Mouse (Mus musculus): ENCODE results near the gene Pofut2. TPM values are rescaled to one million over a fixed set of nuclear protein-coding genes. Genes with fewer than 3 reads are reported as not detected.
A peak's percentile ranks its signal among the peaks of the same experiment; 100 is the strongest.

Pofut2 gene
- polyA plus RNA-seq, 1 experiment from 2014 or later: 23.8 TPM

GRCm38 (mm10) chr10:77218059-77218458, 41.0 kb upstream of the Pofut2 start:
- peaks cover 86% of the 10 kb centered on the region for H3K4me1 ChIP-seq (replicated peaks)
- no peak for ATAC-seq (ENCODE audit: insufficient read depth)

GRCm38 (mm10) chr10:77219411-77220025, 39.5 kb upstream of the Pofut2 start:
- no peak for ATAC-seq (ENCODE audit: insufficient read depth)

More at GRCm38 (mm10) chr10:77218059-77218458, 41.0 kb upstream of the Pofut2 start:
- Histone ChIP-seq H3K27me3 (no peaks in the 10 kb centered on the region), H3K9ac (no peak overlapping the region), H3K9me3 (replicated peaks) (no peaks in the 10 kb centered on the region), H3K4me3 (replicated peaks) (no peak overlapping the region), H3K36me3 (replicated peaks) (no peaks in the 10 kb centered on the region), H3K27ac (replicated peaks) (peak overlapping the region; percentile 48), H3K4me2 (no peak overlapping the region)
- 66% methylated on average over 4 of the region's 4 CpGs for WGBS (ENCODE audit: insufficient replicate concordance)

GRCm38 (mm10) chr10:77221108-77221507, 37.9 kb upstream of the Pofut2 start:
- H3K36me3 ChIP-seq (replicated peaks): no peaks in the 10 kb centered on the region
- peak overlapping the region; percentile 96 for H3K27ac ChIP-seq (replicated peaks)
- peak overlapping the region; percentile 51 for H3K4me3 ChIP-seq (replicated peaks)
- no peaks in the 10 kb centered on the region for H3K27me3 ChIP-seq
- 3% methylated on average over 11 of the region's 11 CpGs for WGBS (ENCODE audit: insufficient replicate concordance)
- peaks cover 90% of the 10 kb centered on the region for H3K4me1 ChIP-seq (replicated peaks)
- peak; percentile 88 for ATAC-seq (ENCODE audit: insufficient read depth)
- peak overlapping the region; percentile 70 for H3K4me2 ChIP-seq
- peak overlapping the region; percentile 59 for H3K9ac ChIP-seq
- no peaks in the 10 kb centered on the region for H3K9me3 ChIP-seq (replicated peaks)

More at GRCm38 (mm10) chr10:77219411-77220025, 39.5 kb upstream of the Pofut2 start:
- Histone ChIP-seq H3K4me2 (peak overlapping the region; percentile 70; the same call in 1 of the 2 replicates), H3K4me3 (replicated peaks) (no peak overlapping the region), H3K4me1 (replicated peaks) (peaks cover 88% of the 10 kb centered on the region), H3K36me3 (replicated peaks) (no peaks in the 10 kb centered on the region), H3K27ac (replicated peaks) (peak overlapping the region; percentile 96; the same call in 1 of the 2 replicates), H3K9me3 (replicated peaks) (no peaks in the 10 kb centered on the region), H3K9ac (no peak overlapping the region), H3K27me3 (no peaks in the 10 kb centered on the region)
- 78% methylated on average over 12 of the region's 12 CpGs for WGBS (ENCODE audit: insufficient replicate concordance)

- Histone ChIP-seq H3K4me3 (replicated peaks) (no peak overlapping the region), H3K36me3 (replicated peaks) (no peaks in the 10 kb centered on the region), H3K4me1 (replicated peaks) (peaks cover 85% of the 10 kb centered on the region), H3K27me3 (no peaks in the 10 kb centered on the region), H3K9me3 (replicated peaks) (no peaks in the 10 kb centered on the region), H3K4me2 (no peak overlapping the region), H3K27ac (replicated peaks) (peak overlapping the region; percentile 87), H3K9ac (0 out of 2 replicates have a peak overlapping the region, but pooled peaks have one; percentile 4)
- no peak for ATAC-seq (ENCODE audit: insufficient read depth)
- WGBS (ENCODE audit: insufficient replicate concordance): 61% methylated on average over 11 of the region's 11 CpGs
Measured at GRCm38 (mm10) chr10:77222963-77223552, 36.0 kb upstream of the Pofut2 start.

GRCm38 (mm10) chr10:77224390-77224789, 34.6 kb upstream of the Pofut2 start:
- WGBS (ENCODE audit: insufficient replicate concordance): 25% methylated on average over 4 of the region's 4 CpGs

GRCm38 (mm10) chr10:77225414-77225813, 33.6 kb upstream of the Pofut2 start:
- H3K4me2 ChIP-seq: peak overlapping the region; percentile 64
- no peaks in the 10 kb centered on the region for H3K27me3 ChIP-seq
- H3K4me1 ChIP-seq (replicated peaks): peaks cover 93% of the 10 kb centered on the region
- peak overlapping the region; percentile 26; the same call in 1 of the 2 replicates for H3K9ac ChIP-seq
- no peaks in the 10 kb centered on the region for H3K9me3 ChIP-seq (replicated peaks)
- peak overlapping the region; percentile 87 for H3K27ac ChIP-seq (replicated peaks)
- WGBS (ENCODE audit: insufficient replicate concordance): 8% methylated on average over 9 of the region's 9 CpGs
- ATAC-seq (ENCODE audit: insufficient read depth): peak; percentile 79
- H3K36me3 ChIP-seq (replicated peaks): no peaks in the 10 kb centered on the region
- H3K4me3 ChIP-seq (replicated peaks): peak overlapping the region; percentile 28

More at GRCm38 (mm10) chr10:77224390-77224789, 34.6 kb upstream of the Pofut2 start:
- H3K4me1 ChIP-seq (replicated peaks): peaks cover 93% of the 10 kb centered on the region
- no peaks in the 10 kb centered on the region for H3K36me3 ChIP-seq (replicated peaks)
- no peak for ATAC-seq (ENCODE audit: insufficient read depth)
- H3K9me3 ChIP-seq (replicated peaks): no peaks in the 10 kb centered on the region
- H3K4me3 ChIP-seq (replicated peaks): no peak overlapping the region
- H3K4me2 ChIP-seq: no peak overlapping the region
- no peaks in the 10 kb centered on the region for H3K27me3 ChIP-seq
- H3K9ac ChIP-seq: no peak overlapping the region
- H3K27ac ChIP-seq (replicated peaks): peak overlapping the region; percentile 87

DNA sequence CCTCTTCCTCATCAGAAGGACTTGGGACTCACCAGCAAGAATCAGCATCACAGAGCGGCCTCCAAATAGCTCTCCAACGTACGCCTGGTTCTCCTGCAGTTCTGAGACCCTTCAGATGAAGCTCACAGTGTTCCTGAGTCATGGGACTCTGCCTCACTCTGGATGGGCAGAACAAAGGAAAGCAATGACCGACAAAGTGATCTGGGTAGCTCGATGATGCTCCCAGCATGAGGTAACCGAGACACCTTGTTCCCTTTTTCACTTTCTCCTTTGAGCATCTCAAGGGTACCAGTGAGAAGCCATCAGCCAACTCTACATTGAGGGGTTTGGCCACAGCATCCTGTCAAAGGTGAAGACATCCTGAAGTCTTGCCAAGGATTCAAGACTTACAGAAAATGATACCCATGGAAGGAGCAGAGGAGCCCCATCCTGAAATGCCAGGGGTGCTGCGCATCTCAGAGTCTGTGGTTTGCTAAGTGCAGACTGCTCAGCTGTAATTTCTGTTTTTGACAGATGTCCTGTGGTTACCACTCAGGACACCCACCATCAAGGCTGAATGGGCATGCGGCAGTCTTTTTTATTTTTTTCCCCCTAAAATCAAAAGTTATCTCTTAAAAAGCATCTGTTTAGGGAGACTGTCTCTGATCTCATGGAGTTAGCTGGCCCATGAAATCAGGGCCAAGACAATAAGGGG, 32.9 kb upstream of the Pofut2 start:
- peak overlapping the region; percentile 26 for H3K9ac ChIP-seq
- no peaks in the 10 kb centered on the region for H3K9me3 ChIP-seq (replicated peaks)
- no peaks in the 10 kb centered on the region for H3K27me3 ChIP-seq
- peak overlapping the region; percentile 64 for H3K4me2 ChIP-seq
- H3K4me3 ChIP-seq (replicated peaks): peak overlapping the region; percentile 28
- ATAC-seq (ENCODE audit: insufficient read depth): no peak
- peak overlapping the region; percentile 87 for H3K27ac ChIP-seq (replicated peaks)
- WGBS (ENCODE audit: insufficient replicate concordance): 52% methylated on average over 8 of the region's 8 CpGs
- H3K36me3 ChIP-seq (replicated peaks): no peaks in the 10 kb centered on the region
- H3K4me1 ChIP-seq (replicated peaks): peaks cover 93% of the 10 kb centered on the region

GRCm38 (mm10) chr10:77226691-77227367, 32.2 kb upstream of the Pofut2 start:
- no peaks in the 10 kb centered on the region for H3K36me3 ChIP-seq (replicated peaks)
- 50% methylated on average over 8 of the region's 8 CpGs for WGBS (ENCODE audit: insufficient replicate concordance)
- no peak for ATAC-seq (ENCODE audit: insufficient read depth)
- H3K27ac ChIP-seq (replicated peaks): peak overlapping the region; percentile 87
- no peak overlapping the region for H3K4me2 ChIP-seq
- no peaks in the 10 kb centered on the region for H3K27me3 ChIP-seq
- H3K4me1 ChIP-seq (replicated peaks): peaks cover 93% of the 10 kb centered on the region
- peak overlapping the region; percentile 29; the same call in 1 of the 2 replicates for H3K9ac ChIP-seq
- no peaks in the 10 kb centered on the region for H3K9me3 ChIP-seq (replicated peaks)
- no peak overlapping the region for H3K4me3 ChIP-seq (replicated peaks)

GRCm38 (mm10) chr10:77227368-77227723, 31.7 kb upstream of the Pofut2 start:
- Histone ChIP-seq H3K4me3 (replicated peaks) (no peak overlapping the region), H3K4me2 (no peak overlapping the region), H3K9ac (peak overlapping the region; percentile 29; the same call in 1 of the 2 replicates), H3K9me3 (replicated peaks) (no peaks in the 10 kb centered on the region), H3K36me3 (replicated peaks) (no peaks in the 10 kb centered on the region), H3K4me1 (replicated peaks) (peaks cover 95% of the 10 kb centered on the region), H3K27me3 (no peaks in the 10 kb centered on the region), H3K27ac (replicated peaks) (peak overlapping the region; percentile 87)
- WGBS (ENCODE audit: insufficient replicate concordance): 77% methylated on average over 6 of the region's 6 CpGs
- no peak for ATAC-seq (ENCODE audit: insufficient read depth)

- ATAC-seq (ENCODE audit: insufficient read depth): no peak
- Histone ChIP-seq H3K9me3 (replicated peaks) (no peaks in the 10 kb centered on the region), H3K9ac (0 out of 2 replicates have a peak overlapping the region, but pooled peaks have one; percentile 7), H3K4me3 (replicated peaks) (no peak overlapping the region), H3K4me1 (replicated peaks) (peaks cover 93% of the 10 kb centered on the region), H3K27me3 (no peaks in the 10 kb centered on the region), H3K4me2 (0 out of 2 replicates have a peak overlapping the region, but pooled peaks have one; percentile 16), H3K36me3 (replicated peaks) (no peaks in the 10 kb centered on the region), H3K27ac (replicated peaks) (peak overlapping the region; percentile 56)
- WGBS (ENCODE audit: insufficient replicate concordance): 49% methylated on average over 13 of the region's 13 CpGs
Measured at GRCm38 (mm10) chr10:77229609-77230595, 29.1 kb upstream of the Pofut2 start.
